Mouse (Mus musculus) liver, adult 2 months (tissue): ENCODE data around the gene Ralgapa2.

Source experiments
- CTCF ChIP-seq: fragments of 200-500 bp; IDR thresholded peaks from 2 replicates; pipeline ENCODE4 v1.5.1; 2011; ENCODE audit warnings: low read depth, low read length, control low read depth
- POLR2A ChIP-seq: fragments of 200-500 bp; IDR thresholded peaks from 2 replicates; pipeline ENCODE4 v1.6.1; 2011; ENCODE audit warnings: low read length, control low read depth; ENCODE audit not compliant: insufficient read depth; ENCODE audit errors: extremely low read depth

GRCm38 (mm10) chr2:146218161-146218691, 293.9 kb downstream of the Ralgapa2 start:
- no peak for TF ChIP-seq CTCF
- no peak for TF ChIP-seq POLR2A
